Mouse (Mus musculus) kidney, postnatal 14 days (tissue): ENCODE results near the gene Rnf130.
A peak's percentile ranks its signal among the peaks of the same experiment; 100 is the strongest.

Source experiments
- DNase-seq: peaks from one replicate; pipeline ENCODE4 v3.0.0; 2022; ENCODE audit warnings: mixed read lengths

Rnf130 gene

GRCm38 (mm10) chr11:50024833-50025720 lies at the start of gene Rnf130:
Rnf130 (plus strand) TSS chr11:50025346.
- DNase-seq = peak; percentile 98

GRCm38 (mm10) chr11:49977963-49978568 lies 47.1 kb upstream of the Rnf130 start:
- no peak for DNase-seq

- no peak for DNase-seq
Measured at GRCm38 (mm10) chr11:49978935-49979334, 46.2 kb upstream of the Rnf130 start.

- peak; percentile 26 for DNase-seq
Measured at GRCm38 (mm10) chr11:49980681-49981235, 44.4 kb upstream of the Rnf130 start.

DNA sequence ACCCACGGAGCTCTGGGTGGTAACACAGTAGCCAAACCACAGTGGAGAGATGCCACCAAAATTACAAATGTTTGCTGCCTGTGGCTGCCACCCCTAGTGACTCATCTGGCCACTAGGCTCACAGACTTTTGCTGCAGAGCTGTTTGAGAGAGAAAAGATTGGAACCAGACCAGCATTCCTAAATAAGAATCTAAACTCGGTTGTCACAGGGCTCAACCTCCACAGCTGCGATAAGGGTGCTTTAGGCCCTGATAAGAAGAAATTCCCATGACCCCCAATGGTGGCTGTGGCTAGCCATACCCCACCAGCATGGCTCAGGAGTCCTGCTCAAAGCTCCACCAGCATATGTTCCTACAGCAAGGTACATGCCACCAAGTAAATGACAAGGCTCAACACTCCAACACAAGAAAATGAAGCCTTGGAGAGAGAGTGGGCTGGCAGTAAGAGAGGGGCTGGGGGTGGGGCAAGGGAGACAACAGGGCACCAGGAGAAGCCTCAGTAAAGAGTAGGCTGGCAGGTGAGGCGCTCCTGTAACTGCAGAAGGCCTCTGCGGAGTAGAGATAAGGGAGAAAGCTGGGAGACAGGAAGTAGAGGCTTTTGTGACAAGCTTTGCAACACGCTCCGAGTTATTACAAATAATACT lies 43.7 kb upstream of the Rnf130 start:
- DNase-seq = no peak

DNA sequence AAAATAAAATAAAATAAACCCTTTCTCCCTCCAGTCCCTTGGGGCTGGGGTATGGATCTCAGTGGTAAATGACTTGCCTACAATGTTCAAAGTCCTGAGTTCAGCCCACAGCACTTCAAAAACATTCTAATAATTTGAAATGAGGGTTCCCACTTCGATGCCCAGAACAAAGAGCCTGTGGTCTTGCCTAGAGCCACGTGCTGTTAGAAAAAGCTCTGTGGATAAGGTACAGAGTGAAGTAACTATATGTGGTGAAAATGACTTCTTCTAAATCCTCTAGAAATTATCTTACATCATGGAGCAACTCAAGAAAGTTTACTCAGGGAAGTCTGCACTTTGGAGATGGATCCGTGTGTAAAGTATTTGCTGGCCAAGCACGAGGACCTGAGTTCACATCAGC lies 43.1 kb upstream of the Rnf130 start:
- no peak for DNase-seq

DNA sequence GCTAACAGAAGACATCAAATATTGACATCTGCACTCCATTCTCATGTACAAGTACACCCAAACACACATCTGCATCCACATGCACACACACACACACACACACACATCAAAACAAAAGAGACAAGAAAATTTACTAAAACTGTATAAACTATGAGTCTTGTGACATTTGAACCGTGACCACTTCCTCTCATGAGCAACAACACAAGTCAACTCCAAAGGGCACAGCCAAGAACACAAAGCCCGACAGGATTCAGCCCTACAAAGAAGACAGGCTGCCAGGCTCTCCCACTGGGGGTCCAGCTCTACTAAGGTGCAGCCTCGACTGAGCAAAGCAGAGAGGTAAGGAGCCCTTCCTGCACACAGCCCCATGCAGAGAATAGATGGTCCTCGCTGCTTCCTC lies 42.3 kb upstream of the Rnf130 start:
- DNase-seq = no peak

DNA sequence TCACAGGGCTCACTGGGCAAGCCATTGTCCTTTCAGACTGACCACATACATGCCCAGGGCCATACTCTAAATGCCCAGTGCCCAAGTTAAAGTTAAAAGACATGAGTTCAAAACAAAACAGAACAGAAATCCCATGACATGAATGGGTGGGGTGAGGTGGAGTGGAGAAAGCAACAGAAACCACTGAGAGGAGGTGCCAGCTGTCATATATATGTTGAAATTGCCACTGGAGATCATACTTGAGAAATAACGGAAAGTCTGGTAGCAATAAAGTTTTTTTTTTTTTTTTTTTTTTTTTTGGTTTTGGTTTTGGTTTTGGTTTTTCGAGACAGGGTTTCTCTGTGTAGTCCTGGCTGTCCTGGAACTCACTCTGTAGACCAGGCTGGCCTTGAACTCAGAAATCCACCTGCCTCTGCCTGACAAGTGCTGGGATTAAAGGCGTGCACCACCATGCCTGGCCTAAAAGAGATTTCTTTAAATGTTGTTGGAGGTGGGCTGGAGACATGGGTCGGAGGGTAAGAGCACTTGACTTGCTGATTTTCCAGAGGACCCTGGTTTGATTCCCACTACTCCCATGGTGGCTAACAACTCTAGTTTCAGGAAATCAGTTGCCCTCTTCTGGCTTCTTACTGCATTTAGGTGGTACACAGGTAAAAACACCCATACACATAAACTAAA lies 41.1 kb upstream of the Rnf130 start:
- no peak for DNase-seq

- no peak for DNase-seq
Measured at GRCm38 (mm10) chr11:49985009-49985408, 40.1 kb upstream of the Rnf130 start.

- DNase-seq = peak; percentile 73
Measured at GRCm38 (mm10) chr11:49986277-49987036, 38.7 kb upstream of the Rnf130 start.

- no peak for DNase-seq
Measured at GRCm38 (mm10) chr11:49994536-49994935, 30.6 kb upstream of the Rnf130 start.

GRCm38 (mm10) chr11:49996398-49996797 lies 28.7 kb upstream of the Rnf130 start:
- no peak for DNase-seq

DNA sequence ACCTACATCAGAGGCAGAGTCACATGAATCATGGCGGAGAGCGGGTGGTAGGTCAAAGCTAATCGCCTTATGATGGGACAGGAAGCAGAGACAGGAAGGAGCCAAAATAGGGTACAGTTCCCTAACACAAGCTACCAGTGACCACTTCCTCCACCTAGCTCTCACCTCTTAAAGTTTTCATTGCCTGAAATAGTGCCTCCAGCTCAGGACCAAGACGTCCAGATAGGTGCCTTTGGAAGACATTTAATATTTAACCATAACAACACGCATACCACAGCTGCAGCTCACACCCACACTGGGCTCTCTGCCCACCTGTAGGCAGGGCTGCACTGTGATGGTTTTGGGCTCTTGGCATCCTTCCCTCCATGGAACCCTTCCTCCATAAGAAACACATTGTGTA lies 27.8 kb upstream of the Rnf130 start:
- DNase-seq = peak; percentile 83

DNA sequence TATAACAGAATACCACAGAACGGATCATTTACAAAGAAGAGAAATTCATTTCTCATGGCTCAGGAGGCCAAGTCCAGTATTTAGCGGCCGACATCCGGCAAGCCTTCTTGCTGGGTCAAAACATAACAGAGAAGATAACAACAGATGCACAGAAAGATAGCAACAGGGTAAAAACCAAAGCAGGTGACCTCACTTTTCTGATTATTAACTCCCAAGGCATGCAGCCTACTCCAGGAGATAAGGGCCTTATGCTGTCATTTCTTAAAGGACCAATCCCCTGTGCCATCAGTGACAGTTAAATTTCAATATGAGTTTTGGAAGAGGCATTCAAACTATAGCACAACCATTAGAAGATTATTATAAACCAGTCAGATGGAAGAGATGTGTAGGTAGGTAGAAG lies 22.3 kb upstream of the Rnf130 start:
- no peak for DNase-seq

DNA sequence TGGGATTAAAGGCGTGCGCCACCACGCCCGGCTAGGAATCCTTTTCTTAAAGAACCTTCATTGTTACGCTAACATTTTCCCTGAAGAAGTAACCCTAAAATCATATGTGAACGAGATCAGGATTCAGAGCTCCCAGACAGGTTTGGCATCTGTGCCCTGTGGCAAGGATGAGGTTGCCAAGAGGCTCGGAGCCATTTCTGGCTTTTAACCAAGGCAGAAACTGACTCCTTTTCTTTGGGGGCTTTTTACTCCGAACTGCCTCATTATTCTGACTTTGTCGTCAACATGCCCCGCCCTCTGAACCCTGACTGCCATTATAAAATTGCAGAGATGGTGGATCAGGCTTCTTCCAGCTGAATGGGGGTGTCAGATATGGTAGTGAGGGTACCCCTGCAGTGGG lies 17.4 kb upstream of the Rnf130 start:
- DNase-seq = no peak

DNA sequence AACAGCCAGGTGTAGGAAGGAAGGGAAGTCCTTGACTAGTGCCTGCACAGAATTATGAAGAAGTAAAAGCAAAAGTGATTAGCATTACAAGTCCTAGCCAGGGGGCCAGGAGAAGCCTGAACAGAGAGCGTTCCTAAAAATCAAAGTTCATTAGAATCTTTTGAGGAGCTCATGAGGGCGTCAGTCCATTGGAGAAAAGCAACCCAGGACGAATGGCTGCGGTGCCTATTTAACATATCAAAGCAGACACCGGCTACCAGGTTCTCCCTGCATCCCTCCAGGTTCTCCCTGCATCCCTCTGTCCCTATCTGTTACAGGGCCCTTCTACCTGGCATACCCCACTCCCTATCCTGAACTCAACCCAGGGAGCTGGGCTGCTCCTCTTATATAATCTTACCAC lies 16.9 kb upstream of the Rnf130 start:
- DNase-seq = no peak

DNA sequence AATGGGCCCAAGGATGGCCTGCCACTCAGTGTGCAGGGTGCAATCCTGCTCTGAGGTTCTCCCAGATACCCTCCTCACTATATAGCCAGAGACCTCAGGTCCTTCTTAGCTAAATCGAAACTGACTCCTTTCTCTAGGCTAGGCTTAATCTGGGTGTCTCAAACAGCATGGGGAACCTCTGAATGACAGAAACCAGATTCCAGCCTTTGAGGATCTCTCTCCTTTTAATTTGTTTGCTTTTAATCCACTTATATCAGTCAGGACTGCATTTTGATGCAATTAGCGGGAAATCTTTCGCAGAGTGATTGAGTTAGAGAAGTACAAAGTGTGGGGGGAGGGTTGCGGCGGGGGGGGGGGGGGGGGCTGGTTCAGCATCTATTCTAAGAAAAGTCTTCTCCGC lies 12.1 kb upstream of the Rnf130 start:
- DNase-seq = no peak

GRCm38 (mm10) chr11:50016503-50016902 lies 8.6 kb upstream of the Rnf130 start:
- DNase-seq = no peak

- DNase-seq = no peak
Measured at GRCm38 (mm10) chr11:50017511-50017910, 7.6 kb upstream of the Rnf130 start.

- DNase-seq = no peak
Measured at GRCm38 (mm10) chr11:50018848-50019247, 6.3 kb upstream of the Rnf130 start.

- no peak for DNase-seq
Measured at GRCm38 (mm10) chr11:50022085-50022484, 3.1 kb upstream of the Rnf130 start.

DNA sequence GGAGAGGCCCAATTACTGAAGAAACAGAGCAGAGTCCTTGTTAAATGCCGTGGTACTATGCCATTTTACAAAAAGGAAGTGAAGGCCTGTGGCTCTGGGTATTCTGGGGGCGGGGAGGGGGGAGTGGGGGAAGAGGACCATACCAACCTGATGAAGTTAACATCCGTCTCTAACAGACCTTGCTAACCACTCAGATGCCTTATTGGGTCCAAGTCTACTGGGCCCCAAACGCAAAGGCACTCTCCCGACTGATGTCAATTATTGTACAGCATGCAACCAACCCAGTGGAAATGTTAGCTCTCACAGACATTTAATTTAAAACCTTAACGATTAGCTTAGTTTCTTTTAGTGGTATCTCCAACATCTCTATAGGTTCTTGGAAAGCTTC lies 707 bp upstream of the Rnf130 start:
- no peak for DNase-seq
